Mouse (Mus musculus) yolk sac, embryonic 10.5 days (tissue): ENCODE data around the gene Runx3.

ENCODE experiments used
- DNase-seq: peaks from one replicate; pipeline ENCODE4 v3.0.0-alpha.2; 2017; ENCODE audit warnings: low spot score

Gene Runx3

GRCm38 (mm10) chr4:135150031-135150801 lies 29.8 kb downstream of the Runx3 start:
- peak; percentile 80 for DNase-seq

- no peak for DNase-seq
These were observed 30.9 kb downstream of the Runx3 start for GRCm38 (mm10) chr4:135151111-135151987.

- DNase-seq, result no peak
These were observed 31.6 kb downstream of the Runx3 start for GRCm38 (mm10) chr4:135151988-135152594.

GRCm38 (mm10) chr4:135152834-135153259 lies 32.4 kb downstream of the Runx3 start:
- no peak for DNase-seq

- DNase-seq, result no peak
These were observed 33.0 kb downstream of the Runx3 start for GRCm38 (mm10) chr4:135153260-135154088.

GRCm38 (mm10) chr4:135154089-135154949 lies 33.9 kb downstream of the Runx3 start:
- DNase-seq, result no peak

- no peak for DNase-seq
These were observed 34.8 kb downstream of the Runx3 start for GRCm38 (mm10) chr4:135155106-135155800.

- no peak for DNase-seq
These were observed 35.5 kb downstream of the Runx3 start for GRCm38 (mm10) chr4:135155805-135156469.

GRCm38 (mm10) chr4:135156531-135156930 lies 36.1 kb downstream of the Runx3 start:
- DNase-seq, result no peak

GRCm38 (mm10) chr4:135157329-135157728 lies 36.9 kb downstream of the Runx3 start:
- no peak for DNase-seq

GRCm38 (mm10) chr4:135158724-135159409 lies 38.4 kb downstream of the Runx3 start:
- DNase-seq, result no peak

- no peak for DNase-seq
These were observed 39.2 kb downstream of the Runx3 start for GRCm38 (mm10) chr4:135159663-135160062.

- DNase-seq, result no peak
These were observed 39.7 kb downstream of the Runx3 start for GRCm38 (mm10) chr4:135160168-135160567.

- DNase-seq, result no peak
These were observed 41.0 kb downstream of the Runx3 start for GRCm38 (mm10) chr4:135161441-135161840.

GRCm38 (mm10) chr4:135165761-135166160 lies 45.3 kb downstream of the Runx3 start:
- no peak for DNase-seq

- no peak for DNase-seq
These were observed 46.2 kb downstream of the Runx3 start for GRCm38 (mm10) chr4:135166413-135167225.

- no peak for DNase-seq
These were observed 47.5 kb downstream of the Runx3 start for GRCm38 (mm10) chr4:135167816-135168527.
